ENCODE assay signal across 17 mouse cellular contexts in genomic region chr15:6548911-6549310, GRCm38 (mm10).
"Had no signal": no experiment of that assay in that cellular context is flagged by ENCODE, and none has a peak within 500 bp of the region (broad histone marks: within the 10 kb centered on the region; RNA-seq: fewer than 3 reads in every experiment).

No protein-coding gene starts in this region.

- H3K27ac ChIP-seq: lung, embryonic 15.5 days; macrophage; midbrain, embryonic 13.5 days; midbrain, embryonic 15.5 days; neural tube, embryonic 12.5 days; stomach, embryonic 15.5 days; stomach, postnatal 0 days had no signal

- H3K27me3 ChIP-seq: lung, embryonic 15.5 days; midbrain, embryonic 13.5 days; midbrain, embryonic 15.5 days; neural tube, embryonic 12.5 days; stomach, embryonic 15.5 days had no signal

- ATAC-seq: liver, postnatal 0 days; lung, postnatal 0 days; midbrain, embryonic 13.5 days; midbrain, embryonic 15.5 days had no signal

- H3K4me3 ChIP-seq: lung, embryonic 15.5 days; midbrain, embryonic 13.5 days; midbrain, embryonic 15.5 days; neural tube, embryonic 12.5 days; stomach, embryonic 15.5 days had no signal

- H3K9ac ChIP-seq: liver, postnatal 0 days; lung, embryonic 15.5 days; midbrain, embryonic 13.5 days; midbrain, embryonic 15.5 days; neural tube, embryonic 12.5 days; stomach, embryonic 15.5 days had no signal

- H3K4me2 ChIP-seq: lung, embryonic 15.5 days; midbrain, embryonic 11.5 days; midbrain, embryonic 13.5 days; midbrain, embryonic 15.5 days; neural tube, embryonic 12.5 days; stomach, embryonic 15.5 days had no signal

- H3K36me3 ChIP-seq: lung, embryonic 15.5 days; midbrain, embryonic 13.5 days; midbrain, embryonic 15.5 days; neural tube, embryonic 12.5 days; stomach, embryonic 15.5 days had no signal

- DNase-seq: liver, postnatal 0 days; lung, adult 2 months; lung, postnatal 14 days; lung, postnatal 36 days; right cerebral cortex, postnatal 14 days; thymus, adult 2 months; thymus, postnatal 25 days; thymus, postnatal 4 days had no signal

- H3K4me1 ChIP-seq: lung, embryonic 15.5 days; midbrain, embryonic 13.5 days; midbrain, embryonic 15.5 days; neural tube, embryonic 12.5 days; stomach, embryonic 15.5 days had no signal

- H3K9me3 ChIP-seq: lung, embryonic 15.5 days; midbrain, embryonic 13.5 days; midbrain, embryonic 15.5 days; neural tube, embryonic 12.5 days; stomach, embryonic 15.5 days had no signal
